Mouse (Mus musculus): ENCODE results near the gene Cyp4a14. TPM values are rescaled to one million over a fixed set of nuclear protein-coding genes. Genes with fewer than 3 reads are reported as not detected.

Cyp4a14 gene
- not detected for polyA plus RNA-seq (2017; shearing (Covaris generic))

DNA sequence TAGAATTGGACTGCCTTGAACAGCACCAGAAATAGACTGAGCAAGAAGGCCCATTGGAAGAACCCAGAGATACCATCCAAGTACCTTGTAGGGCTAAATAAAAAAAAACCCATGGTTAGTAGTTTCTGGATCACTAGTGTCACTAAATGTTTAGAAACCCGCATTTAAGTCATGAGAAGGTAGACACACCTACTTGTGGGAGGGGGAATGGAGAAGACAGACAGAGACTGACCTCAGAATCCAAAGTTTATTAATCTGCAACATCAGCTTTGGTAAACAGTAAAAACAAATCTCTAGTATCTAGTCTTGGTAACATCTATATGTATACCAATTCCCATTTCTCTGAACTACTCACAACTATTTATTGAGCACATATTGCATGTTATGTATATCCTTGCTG lies at the start of gene Cyp4a14:
TSS of gene Cyp4a14 (minus strand) at position 142 of the 400 bp plus-strand sequence.

DNA sequence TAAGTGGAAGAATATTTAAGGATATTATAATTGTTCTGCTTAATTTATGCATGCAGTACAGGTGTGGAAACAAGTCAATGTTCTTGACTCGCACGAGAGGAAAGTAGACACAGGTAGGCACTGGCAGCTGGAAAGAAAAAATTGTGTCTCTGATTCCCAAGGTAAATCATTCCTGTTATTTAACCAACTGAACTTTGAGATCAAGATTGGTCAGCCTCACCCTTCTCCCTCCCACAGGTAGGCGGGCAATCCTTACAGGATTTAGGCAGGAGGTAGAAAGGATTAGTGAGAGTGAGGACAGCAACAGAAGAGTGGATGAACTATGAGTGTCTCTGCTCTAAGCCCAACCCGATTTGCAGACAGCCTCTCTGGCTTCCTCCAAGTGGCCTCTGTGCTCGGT lies 22.1 kb upstream of the Cyp4a14 start, which contains the start of gene Cyp4a10:
TSS of gene Cyp4a10 (plus strand) at position 265 of the 400 bp plus-strand sequence.

GRCm38 (mm10) chr4:115452304-115452703 lies 43.6 kb downstream of the Cyp4a14 start, which contains the start of gene Cyp4a30b:
TSS of gene Cyp4a30b (plus strand) at chr4:115452604.

Other genes with a start within 250 kb of the Cyp4a14 start
- gene Cyp4a12a, start 197.1 kb downstream of the Cyp4a14 start, polyA plus RNA-seq (2017; shearing (Covaris generic)) = not detected
- gene Cyp4a12b, start 84.5 kb downstream of the Cyp4a14 start, polyA plus RNA-seq (2017; shearing (Covaris generic)) = not detected
- not detected for gene Cyp4a30b, start 43.5 kb downstream of the Cyp4a14 start, polyA plus RNA-seq (2017; shearing (Covaris generic))
- not detected for gene Cyp4a10, start 22.1 kb upstream of the Cyp4a14 start, polyA plus RNA-seq (2017; shearing (Covaris generic))
- not detected for gene Cyp4a31, start 67.5 kb upstream of the Cyp4a14 start, polyA plus RNA-seq (2017; shearing (Covaris generic))
- gene Cyp4a32, start 104.8 kb upstream of the Cyp4a14 start, polyA plus RNA-seq (2017; shearing (Covaris generic)) = not detected
- gene Cyp4b1, start 151.6 kb upstream of the Cyp4a14 start, polyA plus RNA-seq (2017; shearing (Covaris generic)) = not detected
- 44.0 TPM for gene Efcab14, start 241.6 kb upstream of the Cyp4a14 start, polyA plus RNA-seq (2017; shearing (Covaris generic))

All from CD4-positive, CD25-positive, alpha-beta regulatory T cell, adult 9 weeks (primary cell).